Comparison of ENCODE assay signal across 9 mouse cellular contexts in genomic region chr19:41484361-41484760, GRCm38 (mm10). TPM values are rescaled to one million over a fixed set of nuclear protein-coding genes. Genes with fewer than 3 reads are reported as not detected.
DNase-seq lines count a peak whose midpoint lies in the region; ATAC-seq and TF ChIP-seq lines count a peak whose summit lies in the region.
"Had no signal": no experiment of that assay in that cellular context is flagged by ENCODE, and none has a peak within 500 bp of the region (broad histone marks: within the 10 kb centered on the region; RNA-seq: fewer than 3 reads in every experiment).

No protein-coding gene starts in this region.

- H3K4me3 ChIP-seq in layer of hippocampus, adult 2 months, result peak overlapping the region; percentile 85
- H3K4me3 ChIP-seq in embryonic facial prominence, embryonic 14.5 days (ENCODE audit: low read depth, low read length), result peak overlapping the region; percentile 95
- peak overlapping the region; percentile 22 for H3K4me3 ChIP-seq in intestine, embryonic 15.5 days (replicated peaks)
- H3K4me3 ChIP-seq in myocyte, result peak overlapping the region; percentile 77

- peaks cover 12% of the 10 kb centered on the region for H3K4me1 ChIP-seq in embryonic facial prominence, embryonic 14.5 days (ENCODE audit: control insufficient read depth, insufficient read depth, low read length)
- peaks cover 7% of the 10 kb centered on the region; the same call in 1 of the 2 replicates for H3K4me1 ChIP-seq in intestine, embryonic 15.5 days (replicated peaks)

- DNase-seq in layer of hippocampus, adult 2 months (ENCODE audit: low spot score in 2 of 2), result no peak
- DNase-seq in layer of hippocampus, postnatal 36 days, result no peak
- DNase-seq in embryonic facial prominence, embryonic 14.5 days (ENCODE audit: low spot score), result peak; percentile 2
- no peak for DNase-seq in thymus, postnatal 14 days
- no peak for DNase-seq in layer of hippocampus, postnatal 14 days (ENCODE audit: low spot score in 2 of 2)
- DNase-seq: gastrocnemius, postnatal 10 days had no signal

- no peaks in the 10 kb centered on the region for H3K9me3 ChIP-seq in embryonic facial prominence, embryonic 14.5 days (ENCODE audit: control insufficient read depth, low read length)
- H3K9me3 ChIP-seq in intestine, embryonic 15.5 days, result no peaks in the 10 kb centered on the region

- H3K79me2 ChIP-seq in myocyte (ENCODE audit: control insufficient read depth, insufficient read depth), result peaks cover 60% of the 10 kb centered on the region

- no peak overlapping the region for H3K9ac ChIP-seq in embryonic facial prominence, embryonic 14.5 days (ENCODE audit: low read depth, low read length)
- H3K9ac ChIP-seq in intestine, embryonic 15.5 days, result no peak overlapping the region; the same call in 1 of the 2 replicates

- TF ChIP-seq POLR2A in myocyte (IDR thresholded peaks at IDR 0.05; ENCODE audit: insufficient read length, low read depth), result no peak

- 25% methylated on average over 5 of the region's 5 CpGs for WGBS in embryonic facial prominence, embryonic 14.5 days
- WGBS in intestine, embryonic 15.5 days, result 21% methylated on average over 5 of the region's 5 CpGs

- H3K36me3 ChIP-seq in embryonic facial prominence, embryonic 14.5 days (ENCODE audit: control insufficient read depth, insufficient read depth, low read length), result no peaks in the 10 kb centered on the region
- no peaks in the 10 kb centered on the region for H3K36me3 ChIP-seq in intestine, embryonic 15.5 days
- H3K36me3 ChIP-seq in myocyte (ENCODE audit: control insufficient read depth, insufficient read depth), result peaks cover 3% of the 10 kb centered on the region

- no peak for ATAC-seq in embryonic facial prominence, embryonic 14.5 days (ENCODE audit: low read depth)
- ATAC-seq in intestine, embryonic 15.5 days, result no peak
- ATAC-seq in frontal cortex, adult (ENCODE audit: low TSS enrichment), result no peak

- no peak overlapping the region for H3ac ChIP-seq in myocyte (ENCODE audit: control insufficient read depth, insufficient read length)

- TF ChIP-seq CTCF in layer of hippocampus, adult 2 months (conservative IDR thresholded peaks at IDR 0.05), result no peak

- H3K27ac ChIP-seq in layer of hippocampus, adult 2 months, result no peak overlapping the region
- H3K27ac ChIP-seq in embryonic facial prominence, embryonic 14.5 days (replicated peaks; ENCODE audit: low read depth, low read length), result no peak overlapping the region
- H3K27ac ChIP-seq in intestine, embryonic 15.5 days, result no peak overlapping the region

- peak overlapping the region; percentile 84 for H3K4me2 ChIP-seq in embryonic facial prominence, embryonic 14.5 days (ENCODE audit: low read depth, low read length)
- peak overlapping the region; percentile 56 for H3K4me2 ChIP-seq in intestine, embryonic 15.5 days (replicated peaks)
- H3K4me2 ChIP-seq in myocyte (ENCODE audit: low read depth), result peak overlapping the region; percentile 74

- no peaks in the 10 kb centered on the region for H3K27me3 ChIP-seq in embryonic facial prominence, embryonic 14.5 days (replicated peaks; ENCODE audit: control insufficient read depth, insufficient read depth, low read length)
- no peaks in the 10 kb centered on the region for H3K27me3 ChIP-seq in intestine, embryonic 15.5 days (replicated peaks)
- no peaks in the 10 kb centered on the region for H3K27me3 ChIP-seq in myocyte (ENCODE audit: control insufficient read depth, insufficient read depth, insufficient read length)

TF ChIP-seq in myocyte, 11 proteins besides CTCF, POLR2A, EP300 and RAD21:
- TF ChIP-seq TCF12 (IDR thresholded peaks at IDR 0.05; ENCODE audit: insufficient read depth, poor library complexity, severe bottlenecking) (no peak), MYOD1 (IDR thresholded peaks at IDR 0.05; ENCODE audit: control insufficient read depth in 1 of 3, insufficient read length in 2 of 3, low read depth in 2 of 3) (no peak), POLR2AphosphoS2 (IDR thresholded peaks at IDR 0.05; ENCODE audit: insufficient read length, low read depth) (no peak), REST (IDR thresholded peaks at IDR 0.05; ENCODE audit: insufficient read depth, insufficient read length) (no peak), E2F4 (IDR thresholded peaks at IDR 0.05; ENCODE audit: insufficient read depth) (no peak), MYOG (IDR thresholded peaks at IDR 0.05; ENCODE audit: control insufficient read depth in 1 of 3, insufficient read depth in 1 of 3, insufficient read length in 2 of 3, low read depth in 2 of 3) (no peak), MAX (IDR thresholded peaks at IDR 0.05; ENCODE audit: low read depth) (no peak), TCF3 (IDR thresholded peaks at IDR 0.05; ENCODE audit: insufficient read length, low read depth) (no peak), CEBPB (IDR thresholded peaks at IDR 0.05; ENCODE audit: insufficient read depth, poor library complexity, severe bottlenecking) (no peak), SRF (IDR thresholded peaks at IDR 0.05; ENCODE audit: control insufficient read depth, insufficient read length, low read depth) (no peak), USF1 (IDR thresholded peaks at IDR 0.05; ENCODE audit: low read depth) (no peak)

RNA-seq across cellular contexts. Expression of gene Lcor, which starts 1.9 kb away (rescaled TPM):
- total RNA-seq in layer of hippocampus, adult 2 months (2021), result 10 to 100 TPM; 17.1 to 20.9 TPM
- total RNA-seq in layer of hippocampus, postnatal 36 days (2021), result 10 to 100 TPM; 19.0 to 21.4 TPM
- polyA plus RNA-seq in embryonic facial prominence, embryonic 14.5 days (2014; fragmentation: Nextera tagmentation; extraction: Ambion mirVana), result 9.7 and 10.5 TPM in 2 replicates
- polyA plus RNA-seq in intestine, embryonic 15.5 days (2015; fragmentation: Nextera tagmentation; extraction: Ambion mirVana), result 27.3 and 30.3 TPM in 2 replicates
- 1.1 TPM for polyA plus RNA-seq in myocyte (2012; fragmentation: generic; extraction: Trizol)
- 10 to 100 TPM; 15.8 to 16.8 TPM for total RNA-seq in layer of hippocampus, postnatal 14 days (2021)

Comparison
In these comparisons a context has a peak if more than half of its experiments do, and no peak if none do; other contexts are left out.
1. H3K4me3 ChIP-seq: peak in every context shown above with its lines; median percentile 95 in embryonic facial prominence, embryonic 14.5 days; 85 in layer of hippocampus, adult 2 months; 77 in myocyte; 22 in intestine, embryonic 15.5 days.